Mouse (Mus musculus): Measurements from ENCODE around the gene Gm4871. TPM values are rescaled to one million over a fixed set of nuclear protein-coding genes. Genes with fewer than 3 reads are reported as not detected.

The Gm4871 gene
- polyA plus RNA-seq, 1 experiment from 2014 or later, result not detected

DNA sequence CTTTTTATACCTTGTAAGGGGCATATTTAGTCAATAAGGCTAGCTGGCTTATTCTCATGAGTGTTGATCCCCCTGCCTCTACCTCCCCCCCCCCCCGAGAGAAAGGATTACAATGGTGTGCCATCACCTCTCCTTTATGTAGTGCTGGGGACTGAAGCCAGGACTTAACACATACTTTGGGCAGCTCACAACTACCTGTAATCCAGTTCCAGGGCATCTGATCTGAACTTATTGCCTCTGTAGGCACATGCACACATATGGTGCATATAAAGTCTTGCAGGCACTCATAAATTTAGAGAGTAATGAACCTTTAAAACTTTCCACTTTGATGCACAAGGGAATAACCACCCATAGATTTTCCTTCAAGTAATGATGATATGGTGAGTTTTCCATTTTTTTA lies 18.3 kb downstream of the Gm4871 start:
- Histone ChIP-seq H3K4me3 (ENCODE audit: low read depth, low read length) (no peak overlapping the region), H3K4me1 (ENCODE audit: control insufficient read depth, insufficient read depth, low read length) (no peaks in the 10 kb centered on the region), H3K9ac (ENCODE audit: low read depth, low read length) (no peak overlapping the region), H3K9me3 (ENCODE audit: control insufficient read depth, low read length) (no peaks in the 10 kb centered on the region), H3K27ac (replicated peaks; ENCODE audit: low read depth, low read length) (no peak overlapping the region), H3K27me3 (replicated peaks; ENCODE audit: control insufficient read depth, insufficient read depth, low read length) (no peaks in the 10 kb centered on the region), H3K4me2 (ENCODE audit: low read depth, low read length) (no peak overlapping the region), H3K36me3 (ENCODE audit: control insufficient read depth, insufficient read depth, low read length) (no peaks in the 10 kb centered on the region)
- ATAC-seq (ENCODE audit: low read depth), result no peak
- DNase-seq (ENCODE audit: low spot score), result no peak
- 90% methylated on average over 1 of the region's 1 CpGs for WGBS

- no peak for DNase-seq (ENCODE audit: low spot score)
- Histone ChIP-seq H3K9me3 (ENCODE audit: control insufficient read depth, low read length) (no peaks in the 10 kb centered on the region), H3K27me3 (replicated peaks; ENCODE audit: control insufficient read depth, insufficient read depth, low read length) (no peaks in the 10 kb centered on the region), H3K27ac (replicated peaks; ENCODE audit: low read depth, low read length) (no peak overlapping the region), H3K4me1 (ENCODE audit: control insufficient read depth, insufficient read depth, low read length) (no peaks in the 10 kb centered on the region), H3K4me2 (ENCODE audit: low read depth, low read length) (no peak overlapping the region), H3K36me3 (ENCODE audit: control insufficient read depth, insufficient read depth, low read length) (no peaks in the 10 kb centered on the region), H3K9ac (ENCODE audit: low read depth, low read length) (no peak overlapping the region), H3K4me3 (ENCODE audit: low read depth, low read length) (no peak overlapping the region)
- WGBS, result 88% methylated on average over 15 of the region's 15 CpGs
- no peak for ATAC-seq (ENCODE audit: low read depth)
Measured at GRCm38 (mm10) chr5:145008878-145009659, 23.5 kb downstream of the Gm4871 start.

DNA sequence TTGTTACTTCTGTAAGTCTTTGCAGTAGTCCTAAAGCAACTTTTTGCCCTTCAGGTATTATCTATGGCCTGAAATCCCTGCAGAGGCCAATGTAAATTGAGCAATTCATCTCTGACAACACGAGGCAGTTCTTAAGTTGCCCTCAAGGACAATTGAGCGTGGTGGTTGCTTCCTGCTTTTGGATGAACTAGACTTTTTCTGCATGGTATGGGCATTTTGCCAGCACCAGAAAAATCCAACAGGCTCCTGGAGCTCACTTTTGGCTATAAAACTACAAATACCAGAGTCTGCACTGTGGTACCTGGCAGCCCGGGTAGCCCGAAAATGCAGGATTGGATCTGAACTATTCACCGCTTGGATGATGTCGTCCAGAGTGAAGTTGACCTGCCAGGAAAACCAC lies 27.0 kb downstream of the Gm4871 start:
- WGBS, result 74% methylated on average over 6 of the region's 6 CpGs
- ATAC-seq (ENCODE audit: low read depth), result no peak
- Histone ChIP-seq H3K36me3 (ENCODE audit: control insufficient read depth, insufficient read depth, low read length) (no peaks in the 10 kb centered on the region), H3K27me3 (replicated peaks; ENCODE audit: control insufficient read depth, insufficient read depth, low read length) (no peaks in the 10 kb centered on the region), H3K4me3 (ENCODE audit: low read depth, low read length) (no peak overlapping the region), H3K9me3 (ENCODE audit: control insufficient read depth, low read length) (no peaks in the 10 kb centered on the region), H3K4me2 (ENCODE audit: low read depth, low read length) (no peak overlapping the region), H3K27ac (replicated peaks; ENCODE audit: low read depth, low read length) (no peak overlapping the region), H3K4me1 (ENCODE audit: control insufficient read depth, insufficient read depth, low read length) (no peaks in the 10 kb centered on the region), H3K9ac (ENCODE audit: low read depth, low read length) (no peak overlapping the region)
- no peak for DNase-seq (ENCODE audit: low spot score)

- Histone ChIP-seq H3K27me3 (replicated peaks; ENCODE audit: control insufficient read depth, insufficient read depth, low read length) (no peaks in the 10 kb centered on the region), H3K9me3 (ENCODE audit: control insufficient read depth, low read length) (no peaks in the 10 kb centered on the region), H3K4me3 (ENCODE audit: low read depth, low read length) (no peak overlapping the region), H3K36me3 (ENCODE audit: control insufficient read depth, insufficient read depth, low read length) (no peaks in the 10 kb centered on the region), H3K27ac (replicated peaks; ENCODE audit: low read depth, low read length) (no peak overlapping the region), H3K9ac (ENCODE audit: low read depth, low read length) (no peak overlapping the region), H3K4me2 (ENCODE audit: low read depth, low read length) (no peak overlapping the region), H3K4me1 (ENCODE audit: control insufficient read depth, insufficient read depth, low read length) (no peaks in the 10 kb centered on the region)
- DNase-seq (ENCODE audit: low spot score) (no peak), ATAC-seq (ENCODE audit: low read depth) (no peak)
- 66% methylated on average over 9 of the region's 9 CpGs for WGBS
Measured at GRCm38 (mm10) chr5:145004495-145004894, 28.1 kb downstream of the Gm4871 start.

DNA sequence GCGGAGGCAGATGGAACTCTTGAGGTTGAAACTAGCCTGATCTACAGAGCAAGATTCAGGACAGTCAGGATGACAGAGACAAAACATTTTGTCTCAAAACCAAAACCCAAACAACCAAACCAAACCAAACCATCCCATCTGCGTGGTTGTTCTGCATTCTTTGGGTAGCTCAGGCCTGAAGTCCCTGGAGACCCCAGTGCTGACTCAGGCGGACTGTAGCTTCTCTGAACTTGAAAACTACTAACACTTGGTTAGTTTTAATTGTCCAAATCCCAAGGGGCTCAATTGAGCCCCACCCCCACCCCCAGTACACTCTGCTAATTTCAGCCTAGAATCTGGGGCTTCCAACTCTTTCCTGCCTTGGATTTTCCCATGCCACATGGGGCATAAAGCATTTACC lies 29.2 kb downstream of the Gm4871 start:
- no peak overlapping the region for H3K4me2 ChIP-seq (ENCODE audit: low read depth, low read length)
- H3K27ac ChIP-seq (replicated peaks; ENCODE audit: low read depth, low read length), result no peak overlapping the region
- H3K27me3 ChIP-seq (replicated peaks; ENCODE audit: control insufficient read depth, insufficient read depth, low read length), result no peaks in the 10 kb centered on the region
- H3K9me3 ChIP-seq (ENCODE audit: control insufficient read depth, low read length), result no peaks in the 10 kb centered on the region
- 68% methylated on average over 3 of the region's 3 CpGs for WGBS
- no peak overlapping the region for H3K4me3 ChIP-seq (ENCODE audit: low read depth, low read length)
- DNase-seq (ENCODE audit: low spot score) (no peak), ATAC-seq (ENCODE audit: low read depth) (no peak)
- H3K36me3 ChIP-seq (ENCODE audit: control insufficient read depth, insufficient read depth, low read length), result no peaks in the 10 kb centered on the region
- H3K4me1 ChIP-seq (ENCODE audit: control insufficient read depth, insufficient read depth, low read length), result no peaks in the 10 kb centered on the region
- no peak overlapping the region for H3K9ac ChIP-seq (ENCODE audit: low read depth, low read length)

GRCm38 (mm10) chr5:144998491-144998890 lies 34.1 kb downstream of the Gm4871 start:
- DNase-seq (ENCODE audit: low spot score), result peak; percentile 14

DNA sequence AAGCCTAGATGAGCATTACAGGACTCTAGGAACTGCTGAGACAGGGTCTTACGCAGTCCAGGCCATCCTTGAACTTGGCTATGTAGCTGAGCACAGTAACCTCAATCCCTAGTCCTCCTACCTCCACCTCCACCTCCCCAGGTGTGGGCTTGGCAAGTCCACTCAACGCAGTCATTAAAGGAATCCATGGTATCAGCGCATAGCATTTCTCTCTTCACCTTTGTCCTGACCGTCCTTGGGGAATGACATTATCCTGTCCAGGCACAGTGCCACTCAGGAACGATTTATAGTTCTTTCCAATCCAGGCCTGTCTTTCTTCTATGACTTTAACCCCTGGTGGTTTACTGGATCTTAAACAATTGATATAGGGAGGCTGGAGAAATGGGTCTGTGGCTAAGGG lies 42.1 kb downstream of the Gm4871 start:
- Histone ChIP-seq H3K9ac (ENCODE audit: low read depth, low read length) (no peak overlapping the region), H3K4me3 (ENCODE audit: low read depth, low read length) (no peak overlapping the region), H3K27me3 (replicated peaks; ENCODE audit: control insufficient read depth, insufficient read depth, low read length) (no peaks in the 10 kb centered on the region), H3K4me1 (ENCODE audit: control insufficient read depth, insufficient read depth, low read length) (no peaks in the 10 kb centered on the region), H3K36me3 (ENCODE audit: control insufficient read depth, insufficient read depth, low read length) (no peaks in the 10 kb centered on the region), H3K9me3 (ENCODE audit: control insufficient read depth, low read length) (no peaks in the 10 kb centered on the region), H3K4me2 (ENCODE audit: low read depth, low read length) (no peak overlapping the region), H3K27ac (replicated peaks; ENCODE audit: low read depth, low read length) (no peak overlapping the region)
- 72% methylated on average over 5 of the region's 5 CpGs for WGBS
- ATAC-seq (ENCODE audit: low read depth) (no peak), DNase-seq (ENCODE audit: low spot score) (no peak)

More at GRCm38 (mm10) chr5:144998491-144998890, 34.1 kb downstream of the Gm4871 start:
- Histone ChIP-seq H3K36me3 (ENCODE audit: control insufficient read depth, insufficient read depth, low read length) (no peaks in the 10 kb centered on the region), H3K9me3 (ENCODE audit: control insufficient read depth, low read length) (no peaks in the 10 kb centered on the region), H3K27me3 (replicated peaks; ENCODE audit: control insufficient read depth, insufficient read depth, low read length) (no peaks in the 10 kb centered on the region), H3K4me2 (ENCODE audit: low read depth, low read length) (no peak overlapping the region), H3K4me1 (ENCODE audit: control insufficient read depth, insufficient read depth, low read length) (no peaks in the 10 kb centered on the region), H3K27ac (replicated peaks; ENCODE audit: low read depth, low read length) (no peak overlapping the region), H3K4me3 (ENCODE audit: low read depth, low read length) (no peak overlapping the region), H3K9ac (ENCODE audit: low read depth, low read length) (no peak overlapping the region)
- WGBS, result 59% methylated on average over 2 of the region's 2 CpGs
- ATAC-seq (ENCODE audit: low read depth), result no peak

GRCm38 (mm10) chr5:144990051-144990450 lies 42.5 kb downstream of the Gm4871 start:
- DNase-seq (ENCODE audit: low spot score) (no peak), ATAC-seq (ENCODE audit: low read depth) (no peak)
- Histone ChIP-seq H3K9me3 (ENCODE audit: control insufficient read depth, low read length) (no peaks in the 10 kb centered on the region), H3K27me3 (replicated peaks; ENCODE audit: control insufficient read depth, insufficient read depth, low read length) (no peaks in the 10 kb centered on the region), H3K9ac (ENCODE audit: low read depth, low read length) (no peak overlapping the region), H3K36me3 (ENCODE audit: control insufficient read depth, insufficient read depth, low read length) (no peaks in the 10 kb centered on the region), H3K4me1 (ENCODE audit: control insufficient read depth, insufficient read depth, low read length) (no peaks in the 10 kb centered on the region), H3K4me2 (ENCODE audit: low read depth, low read length) (no peak overlapping the region), H3K27ac (replicated peaks; ENCODE audit: low read depth, low read length) (no peak overlapping the region), H3K4me3 (ENCODE audit: low read depth, low read length) (no peak overlapping the region)
- 81% methylated on average over 2 of the region's 2 CpGs for whole genome bisulfite sequencing

GRCm38 (mm10) chr5:144989061-144989405 lies 43.5 kb downstream of the Gm4871 start:
- Histone ChIP-seq H3K4me1 (ENCODE audit: control insufficient read depth, insufficient read depth, low read length) (no peaks in the 10 kb centered on the region), H3K9ac (ENCODE audit: low read depth, low read length) (no peak overlapping the region), H3K4me3 (ENCODE audit: low read depth, low read length) (no peak overlapping the region), H3K27ac (replicated peaks; ENCODE audit: low read depth, low read length) (no peak overlapping the region), H3K9me3 (ENCODE audit: control insufficient read depth, low read length) (0 out of 2 replicates have a peak, but pooled peaks cover 6% of the 10 kb centered on the region), H3K4me2 (ENCODE audit: low read depth, low read length) (no peak overlapping the region), H3K27me3 (replicated peaks; ENCODE audit: control insufficient read depth, insufficient read depth, low read length) (no peaks in the 10 kb centered on the region), H3K36me3 (ENCODE audit: control insufficient read depth, insufficient read depth, low read length) (no peaks in the 10 kb centered on the region)
- DNase-seq (ENCODE audit: low spot score) (no peak), ATAC-seq (ENCODE audit: low read depth) (no peak)
- WGBS, result 90% methylated on average over 4 of the region's 4 CpGs

All from embryonic facial prominence, embryonic 14.5 days (tissue).